Mouse (Mus musculus): ENCODE data around the gene Gm10188.

Gm10188 gene

DNA sequence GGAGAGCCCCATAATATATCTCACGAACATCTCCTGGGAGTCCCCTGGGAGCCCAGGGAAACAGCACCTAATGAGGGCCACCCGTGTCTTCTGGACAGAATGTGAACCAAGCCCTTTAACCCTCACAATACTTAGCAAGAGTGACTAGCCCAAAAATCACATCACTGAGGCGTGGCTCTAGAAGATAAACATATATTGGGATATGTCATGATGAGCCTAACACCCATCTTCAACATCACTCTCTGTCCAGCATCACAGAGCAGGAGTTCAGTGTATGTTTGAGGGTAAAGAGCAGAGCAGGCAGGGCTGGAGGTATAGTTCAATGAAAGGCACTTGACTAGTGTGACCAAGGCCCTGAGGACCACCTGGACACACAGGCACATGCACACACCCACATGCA, at the start of gene Gm10188:
Gene Gm10188 (minus strand): TSS at position 101 of the 400 bp plus-strand sequence.
- DNase-seq = no peak

DNA sequence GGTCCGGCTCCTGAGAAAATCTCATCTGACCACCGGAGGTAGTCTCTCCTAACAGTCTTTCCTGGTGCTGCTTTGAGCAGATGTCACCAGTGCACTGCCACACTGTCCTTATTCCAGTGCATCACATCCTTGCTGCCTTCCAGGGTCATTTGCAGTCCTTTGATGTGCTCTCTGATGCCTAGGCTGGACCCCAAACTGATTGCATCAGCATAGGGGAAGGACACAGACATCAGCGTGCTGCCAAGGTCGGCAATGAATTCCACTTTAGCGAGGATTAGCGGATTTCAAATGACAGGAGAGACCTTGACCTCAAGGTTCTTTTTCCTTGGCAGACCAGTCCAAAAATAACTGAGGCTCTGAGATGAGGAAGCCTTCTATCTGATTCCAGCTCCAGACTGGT, 47.6 kb upstream of the Gm10188 start:
- DNase-seq = no peak

DNA sequence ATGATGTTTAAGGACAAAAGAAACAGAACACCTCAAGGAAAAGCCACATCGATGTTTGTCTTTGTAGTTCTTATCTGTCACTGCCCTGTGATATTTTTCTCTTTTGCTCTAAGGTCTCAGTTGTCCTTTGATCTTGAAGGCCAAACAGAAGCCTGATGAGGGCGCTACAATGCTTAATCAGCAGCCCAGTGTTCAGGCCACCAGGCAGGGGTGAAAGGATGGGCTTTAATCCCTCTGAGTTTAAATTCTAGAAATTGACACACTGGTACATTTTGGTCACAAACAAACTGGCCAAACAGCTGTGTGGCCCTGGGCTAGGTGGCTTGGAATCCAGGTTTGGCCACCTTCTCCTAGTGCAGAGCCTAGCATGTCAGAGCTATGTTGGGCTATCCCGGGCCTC, 47.1 kb upstream of the Gm10188 start:
- DNase-seq = no peak

DNA sequence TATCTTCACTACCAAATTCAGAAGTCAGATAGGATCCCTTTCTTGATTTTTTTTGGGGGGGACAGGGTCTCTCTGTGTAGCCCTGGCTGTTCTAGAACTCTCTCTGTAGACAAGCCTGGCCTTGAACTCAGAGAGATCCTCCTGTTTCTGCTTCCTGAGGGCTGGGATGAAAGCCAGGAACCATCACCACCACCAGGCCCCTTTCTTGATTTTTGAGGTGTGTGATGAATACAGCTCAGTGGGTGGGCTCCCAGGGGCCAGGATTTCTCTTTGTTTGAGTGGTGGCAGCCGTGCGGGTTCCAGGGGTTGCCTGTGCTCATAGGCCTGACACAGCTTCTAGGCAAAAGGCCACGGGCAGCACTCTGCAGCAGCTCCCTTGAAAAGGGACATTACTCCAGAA, 41.7 kb upstream of the Gm10188 start:
- no peak for DNase-seq

DNA sequence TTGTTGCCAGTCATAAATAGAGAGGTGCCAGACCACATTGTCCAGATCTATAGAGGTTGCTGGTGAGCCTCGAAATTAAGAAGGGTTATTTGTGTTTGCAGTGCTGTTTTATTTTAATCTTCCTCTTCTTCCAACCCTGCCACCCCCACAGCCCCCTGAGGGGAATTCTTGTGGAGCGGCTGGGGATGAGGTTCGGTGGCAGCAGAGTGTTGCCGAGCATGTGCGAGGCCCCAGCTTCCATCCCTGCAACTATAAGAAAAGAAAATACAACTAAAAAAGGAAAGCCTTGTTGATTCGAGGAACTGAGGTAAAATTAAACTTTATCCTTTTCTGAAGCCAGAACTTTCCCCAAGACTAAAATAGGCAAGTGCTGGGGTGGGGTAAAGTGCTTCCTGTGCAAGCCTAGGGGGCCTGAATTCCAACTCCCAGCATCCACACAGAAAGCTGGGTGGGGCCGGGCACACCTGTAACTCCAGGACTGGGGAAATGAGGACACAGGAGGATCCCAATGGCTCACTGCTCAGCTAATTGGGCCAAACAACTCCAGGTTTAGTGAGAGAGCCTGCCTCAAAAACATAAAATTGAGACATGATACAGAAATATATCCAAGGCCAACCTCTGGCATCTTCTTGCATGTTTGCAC, 39.0 kb upstream of the Gm10188 start:
- no peak for DNase-seq

DNA sequence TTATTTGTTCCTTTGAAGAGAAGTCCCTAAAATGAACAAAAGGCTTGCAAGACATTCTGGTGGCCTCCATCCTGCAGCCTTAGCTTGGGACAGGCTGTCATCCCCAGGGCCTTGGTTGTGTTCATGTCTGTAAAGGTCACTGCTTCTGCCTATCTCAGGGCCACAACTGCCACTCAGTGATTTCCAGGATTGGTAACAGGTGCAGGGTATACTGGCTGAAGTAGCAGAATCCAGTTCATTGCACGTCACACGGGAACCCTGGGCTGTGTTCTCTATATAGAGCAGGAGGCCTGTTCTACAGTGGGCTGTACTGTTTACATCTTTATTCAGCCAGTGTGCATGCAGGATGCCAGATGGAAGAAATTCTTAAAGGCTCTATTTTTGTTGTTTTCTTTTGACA, 38.4 kb upstream of the Gm10188 start:
- no peak for DNase-seq

DNA sequence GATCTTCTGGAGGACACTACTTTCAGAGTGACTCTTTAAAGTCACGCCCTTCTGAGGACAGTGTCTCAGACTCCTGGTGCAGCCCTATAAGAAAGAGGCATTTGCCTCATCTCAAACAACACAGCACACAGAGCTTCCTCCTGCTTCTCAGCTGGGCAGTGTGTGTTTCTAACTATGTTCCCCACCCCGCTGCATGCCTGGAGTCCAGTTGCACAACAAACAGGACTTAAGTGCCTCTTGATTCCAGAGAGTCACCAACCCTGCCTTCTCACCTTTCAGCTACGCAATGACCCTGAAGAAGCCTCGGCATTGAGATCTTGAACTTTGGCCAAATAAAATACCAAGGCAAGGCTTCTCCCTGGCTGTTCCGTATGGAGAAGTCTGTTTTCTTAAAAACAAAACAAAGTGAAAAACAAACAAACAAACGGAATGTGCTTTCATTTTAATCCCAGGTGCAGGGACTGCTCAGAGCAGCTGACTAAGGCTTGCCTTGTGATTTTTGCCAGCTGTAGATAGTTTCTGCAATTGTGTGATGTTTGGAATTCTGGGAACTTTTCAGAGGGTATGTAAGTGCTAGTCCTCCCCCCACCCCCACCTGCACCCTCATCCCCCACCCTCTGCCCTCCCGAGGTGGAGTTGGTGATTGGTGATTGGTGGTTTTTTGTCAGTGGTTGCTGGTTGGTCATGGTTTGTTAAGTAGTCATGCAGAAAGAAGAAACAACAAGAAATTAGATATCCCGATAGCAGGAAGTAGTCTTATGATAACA, 37.4 kb upstream of the Gm10188 start:
- no peak for DNase-seq

DNA sequence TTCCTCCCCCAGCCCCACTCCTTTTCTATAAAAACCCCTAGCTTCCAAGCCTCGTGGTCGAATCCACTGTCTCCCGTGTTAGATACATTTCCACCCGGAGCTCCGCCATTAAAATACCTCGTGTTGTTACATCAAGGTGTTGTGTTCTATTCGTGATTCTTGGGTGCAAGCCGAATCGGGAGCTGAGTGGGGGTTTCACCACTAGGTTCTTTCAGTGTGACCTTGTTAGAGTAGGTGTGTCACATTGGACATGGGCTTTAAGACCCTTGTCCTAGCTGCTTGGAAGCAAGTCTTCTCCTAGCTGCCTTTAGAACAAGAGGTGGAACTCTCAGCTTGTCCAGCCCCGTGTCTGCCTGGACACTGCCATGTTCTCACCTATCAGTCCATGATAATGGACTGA, 36.4 kb upstream of the Gm10188 start:
- no peak for DNase-seq

DNA sequence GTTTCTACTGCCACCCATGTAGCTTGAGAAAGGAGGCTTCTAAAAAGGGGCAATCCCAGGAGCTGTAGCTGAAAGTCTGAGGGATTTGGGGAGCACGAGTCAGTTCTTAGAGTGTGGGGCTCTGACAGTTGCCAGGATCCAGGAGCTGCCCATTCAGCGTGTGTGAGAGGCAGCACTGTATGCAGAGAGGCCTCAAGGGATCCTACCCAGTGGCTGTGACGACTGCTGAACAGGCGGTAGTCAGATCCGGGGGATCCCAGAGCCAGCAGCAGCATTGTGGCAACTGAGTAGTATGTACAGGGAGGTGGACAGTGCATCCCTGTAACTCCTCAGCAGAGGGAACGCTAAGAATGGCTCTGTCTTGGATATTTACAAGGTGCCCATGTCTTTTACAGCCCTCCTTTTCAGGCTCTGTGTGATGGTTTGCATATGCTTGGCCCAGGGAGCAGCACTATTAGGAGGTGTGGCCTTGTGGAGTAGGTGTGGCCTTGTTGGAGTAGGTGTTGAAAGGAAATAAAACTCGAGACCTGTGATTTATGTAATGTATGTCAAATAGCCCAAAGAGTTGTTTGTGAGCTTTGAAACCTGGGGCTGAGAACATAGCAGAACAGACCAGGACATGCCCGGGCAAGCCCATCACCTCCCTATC, 35.8 kb upstream of the Gm10188 start:
- no peak for DNase-seq

DNA sequence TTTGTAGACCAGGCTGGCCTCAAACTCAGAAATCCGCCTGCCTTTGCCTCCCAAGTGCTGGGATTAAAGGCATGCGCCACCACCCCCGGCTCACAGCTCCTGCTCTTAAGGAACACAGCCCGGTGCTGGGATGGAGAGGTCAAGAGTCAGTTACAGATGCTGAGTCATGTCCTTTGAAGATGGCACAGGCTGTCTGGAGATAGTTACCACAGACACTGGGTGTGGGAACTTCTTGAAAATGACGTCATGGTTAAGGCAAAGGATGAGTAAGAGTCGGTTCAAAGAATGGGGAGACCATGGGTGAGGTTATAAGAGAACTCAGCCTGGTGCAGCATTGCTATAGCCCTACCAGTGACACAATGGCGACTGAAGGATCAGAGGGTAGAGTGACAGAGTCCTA, 35.0 kb upstream of the Gm10188 start:
- no peak for DNase-seq

DNA sequence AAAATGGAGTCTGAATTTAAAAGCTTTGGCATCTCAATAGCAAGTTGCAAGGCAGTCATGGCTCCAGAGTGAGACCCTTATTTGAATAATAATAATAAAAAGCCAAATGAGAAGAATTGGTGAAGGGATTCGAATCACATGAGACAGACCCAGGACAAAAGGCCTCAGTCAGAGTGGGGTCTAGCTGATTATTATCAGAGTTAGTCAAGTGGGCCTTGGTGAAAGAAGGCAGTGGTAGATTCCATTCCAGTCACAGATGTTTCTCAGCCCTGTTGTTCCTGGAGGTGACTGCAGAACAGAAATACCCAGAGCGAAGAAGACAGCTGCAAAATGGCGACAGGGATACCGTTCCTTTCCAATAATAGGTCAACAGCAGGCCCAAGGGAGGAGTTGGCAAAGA, 34.1 kb upstream of the Gm10188 start:
- DNase-seq = no peak

DNA sequence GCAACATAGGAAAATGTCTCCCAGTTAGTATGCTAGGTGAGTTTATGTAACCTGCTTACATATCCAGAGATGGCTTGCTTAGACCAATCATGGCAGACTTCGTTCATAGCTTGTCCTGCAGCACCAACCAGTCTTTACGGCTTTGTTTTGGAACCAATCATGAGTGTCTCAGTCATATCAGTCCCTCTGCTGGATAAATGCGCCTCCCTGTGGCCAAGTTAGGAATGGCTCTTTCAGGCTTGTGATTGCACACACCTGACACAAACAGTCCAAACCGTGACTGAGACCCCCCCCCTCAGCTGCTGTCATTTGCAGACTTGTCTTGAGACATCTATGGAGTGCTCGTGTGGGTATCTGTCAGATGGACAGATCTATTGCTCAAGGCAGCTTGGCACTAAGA, 31.5 kb upstream of the Gm10188 start:
- DNase-seq = no peak

DNA sequence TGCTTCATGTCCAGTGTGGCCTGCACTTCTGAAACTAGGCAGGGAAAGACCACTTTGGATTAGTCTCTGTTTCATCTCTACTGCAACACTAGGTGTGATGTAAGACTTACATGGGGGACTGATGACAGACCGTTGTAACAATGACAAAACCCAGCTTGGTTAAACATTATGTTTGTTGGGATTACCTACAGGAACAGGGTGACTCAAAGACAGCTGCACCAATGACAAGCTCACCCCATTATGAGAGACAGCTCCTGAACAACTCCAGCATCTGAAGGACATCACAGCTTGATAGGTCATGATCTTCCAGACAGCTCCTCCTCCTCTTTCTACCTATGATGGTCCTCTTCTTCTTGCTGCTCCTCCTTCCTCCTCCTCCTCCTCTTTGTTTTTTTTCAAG, 30.8 kb upstream of the Gm10188 start:
- no peak for DNase-seq

DNA sequence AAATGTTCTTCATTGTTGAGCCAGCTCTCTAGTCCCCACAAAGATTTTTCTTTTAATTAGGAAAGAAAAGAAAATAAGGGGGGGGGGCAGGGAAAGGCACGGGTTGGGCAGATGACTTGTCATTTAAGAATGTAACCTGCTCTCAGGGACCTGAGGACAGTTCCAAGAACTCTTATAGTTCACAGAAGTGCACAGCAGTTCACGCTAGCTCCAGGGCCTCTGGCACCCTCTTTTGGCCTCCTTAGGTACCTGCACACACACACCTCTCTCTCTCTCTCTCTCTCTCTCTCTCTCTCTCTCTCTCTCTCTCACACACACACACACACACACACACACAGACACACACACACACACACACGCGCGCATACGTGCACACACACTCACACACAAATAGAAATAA, 24.9 kb upstream of the Gm10188 start:
- no peak for DNase-seq

DNA sequence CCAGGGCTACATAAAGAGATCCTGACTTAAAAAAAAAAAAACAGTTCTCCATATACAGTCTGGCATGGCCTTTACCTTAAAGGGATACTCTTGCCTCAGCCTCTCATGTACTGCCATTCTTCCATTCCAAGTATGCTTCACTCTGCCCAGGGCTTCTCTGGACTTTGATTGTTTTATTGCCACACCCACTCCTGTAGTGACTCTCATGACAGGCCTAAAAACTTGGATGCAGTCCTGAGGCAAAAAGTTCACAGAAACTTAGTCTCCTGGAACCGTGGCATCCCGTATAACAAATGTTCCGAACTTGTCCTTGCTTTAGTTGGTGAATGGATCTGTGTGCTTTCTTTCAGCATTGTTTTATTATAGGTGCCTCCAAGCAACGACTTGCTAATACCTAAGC, 17.1 kb upstream of the Gm10188 start:
- no peak for DNase-seq

DNA sequence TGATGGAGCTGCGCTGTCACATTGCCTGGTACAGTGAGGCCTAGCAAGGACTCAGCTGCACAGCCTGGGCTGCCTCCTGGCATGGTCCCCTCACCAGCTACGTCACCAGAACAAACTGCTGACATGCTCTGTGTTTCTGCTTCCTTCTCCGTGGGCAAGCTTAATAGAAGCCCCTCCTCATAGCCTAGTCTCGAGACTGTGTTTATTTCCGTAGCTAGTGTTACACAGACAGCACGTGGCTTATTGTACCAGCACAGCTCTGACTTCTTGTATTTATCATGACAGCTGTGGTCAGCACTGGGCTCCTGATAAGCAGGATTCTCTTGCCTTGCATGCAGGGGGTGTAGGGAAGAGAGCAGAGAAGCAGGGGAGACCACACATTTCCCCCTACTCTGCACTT, 16.6 kb upstream of the Gm10188 start:
- peak; percentile 44 for DNase-seq

DNA sequence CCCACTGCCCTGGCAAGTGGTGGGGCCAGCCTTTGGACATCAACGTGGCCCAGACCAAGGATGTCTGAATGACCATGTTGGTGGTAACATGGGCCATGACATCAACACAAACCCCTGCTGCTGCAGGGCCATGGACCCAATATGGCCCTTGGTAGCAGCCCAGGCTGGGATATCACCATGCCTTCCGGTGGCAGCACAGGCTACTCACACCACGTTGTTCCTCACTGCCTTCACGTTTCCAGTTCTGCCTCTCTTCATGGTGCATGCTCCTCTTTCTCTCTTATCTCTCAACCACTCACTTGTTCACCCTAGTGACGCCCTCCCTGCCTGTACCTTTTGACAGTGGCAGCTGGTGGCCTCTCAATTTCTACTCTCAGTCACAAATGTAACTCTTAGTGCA, 15.4 kb upstream of the Gm10188 start:
- DNase-seq = no peak

DNA sequence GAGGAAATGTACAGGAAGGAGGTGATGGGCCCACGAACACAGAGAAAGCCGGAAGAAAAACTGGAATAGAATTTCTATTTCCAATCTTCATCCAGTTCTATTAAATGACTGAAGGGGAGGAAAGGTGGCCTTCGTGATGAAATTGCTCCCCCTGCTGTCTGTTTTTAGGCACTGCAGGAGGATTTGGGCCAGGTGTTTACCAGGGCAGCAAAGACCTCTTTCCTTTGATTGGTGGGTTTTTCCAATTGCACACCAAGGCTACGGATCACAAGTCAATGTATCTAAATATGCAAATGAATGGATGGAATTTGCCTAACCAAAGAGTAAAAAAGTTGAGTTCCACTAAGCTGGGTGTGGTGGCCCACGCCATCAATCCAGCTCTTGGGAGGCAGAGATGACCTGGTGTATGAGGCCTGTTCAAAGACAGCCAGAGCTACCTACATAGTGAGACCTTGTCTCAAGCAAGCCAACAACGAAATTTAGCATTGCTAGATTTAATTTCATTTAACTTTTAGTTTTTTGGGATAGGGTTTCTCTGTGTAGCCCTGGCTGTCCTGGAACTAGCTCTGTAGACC, 8.1 kb upstream of the Gm10188 start:
- DNase-seq = peak; percentile 36

DNA sequence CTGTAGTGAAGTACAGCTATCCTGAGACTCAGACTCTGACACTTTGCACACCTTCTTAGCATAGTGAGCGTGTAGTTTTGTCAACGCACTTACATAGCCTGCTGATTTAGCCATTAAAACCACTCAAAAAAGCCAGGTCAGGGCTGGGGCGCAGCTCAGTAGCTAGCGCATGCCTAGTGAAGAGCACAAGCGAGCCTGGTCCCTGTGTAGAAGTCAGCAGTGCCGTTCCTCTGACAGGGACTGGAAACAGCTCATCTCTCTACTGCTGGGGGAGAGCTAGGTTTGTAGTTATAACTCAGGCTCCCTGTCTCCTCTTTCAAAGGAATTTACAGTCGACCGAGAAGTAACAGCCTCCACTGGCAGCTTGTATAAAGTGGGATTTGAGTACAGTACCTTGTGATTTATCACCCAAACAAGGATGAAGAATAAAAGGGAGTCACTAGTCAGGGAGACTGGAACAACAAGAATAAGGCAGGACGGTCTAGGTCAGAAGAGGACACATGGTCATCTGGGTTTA, 5.2 kb upstream of the Gm10188 start:
- no peak for DNase-seq

DNA sequence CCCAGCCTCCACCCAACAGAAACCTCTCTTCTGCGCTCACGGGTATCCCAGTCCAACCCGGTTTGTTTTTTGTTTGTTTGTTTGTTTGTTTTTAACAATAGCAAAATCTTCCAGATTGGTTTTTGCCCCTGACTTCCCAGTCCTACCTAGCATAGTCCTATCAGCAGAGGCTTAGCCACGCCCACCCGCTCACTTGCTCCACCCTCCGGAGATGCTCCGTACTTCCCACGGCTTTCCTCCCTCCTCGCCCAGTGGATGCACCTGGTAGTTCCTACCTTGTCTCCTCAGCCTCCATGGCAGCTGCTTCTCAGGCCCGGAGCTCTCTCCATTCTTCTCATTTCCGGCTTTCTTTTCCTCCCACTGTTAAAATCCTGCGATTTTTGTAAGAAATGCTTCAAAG, 4.0 kb upstream of the Gm10188 start:
- no peak for DNase-seq

DNA sequence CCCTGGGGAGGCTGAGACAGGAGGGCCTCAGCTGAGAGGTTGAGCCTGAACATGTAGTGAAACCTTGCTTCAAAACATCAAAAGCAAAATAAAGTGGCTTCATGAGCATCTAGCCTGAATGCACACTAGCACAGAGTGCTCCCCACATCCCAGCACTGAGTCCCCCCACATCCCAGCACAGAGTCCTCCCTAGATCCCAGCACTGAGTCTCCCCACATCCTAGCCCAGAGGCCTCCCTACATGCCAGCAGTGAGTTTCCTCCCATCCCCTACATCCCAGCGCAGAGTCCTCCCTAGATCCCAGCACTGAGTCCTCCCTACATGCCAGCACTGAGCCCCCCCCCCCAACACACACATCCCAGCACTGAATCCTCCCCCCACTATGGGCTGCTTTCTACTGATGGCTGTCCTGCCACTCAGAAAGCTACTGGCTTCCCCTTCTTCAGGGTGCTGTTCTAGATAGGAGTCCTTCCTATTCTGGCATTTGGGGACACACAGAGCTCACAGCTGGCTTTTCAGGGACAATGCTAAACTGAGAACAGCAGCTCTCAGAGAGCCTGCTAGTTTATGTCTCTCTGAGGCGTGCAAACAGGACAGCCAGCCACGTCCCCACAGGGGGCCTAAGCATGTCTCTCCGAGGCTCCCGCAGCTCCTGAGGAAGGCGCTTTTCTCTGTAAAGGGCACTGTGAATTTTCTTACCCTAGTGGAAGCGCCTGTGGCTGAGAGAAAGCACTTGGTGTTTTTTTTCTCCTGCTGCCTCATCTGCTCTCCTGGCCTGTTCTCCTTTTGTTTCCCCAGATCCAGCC, 2.1 kb upstream of the Gm10188 start:
- no peak for DNase-seq

DNA sequence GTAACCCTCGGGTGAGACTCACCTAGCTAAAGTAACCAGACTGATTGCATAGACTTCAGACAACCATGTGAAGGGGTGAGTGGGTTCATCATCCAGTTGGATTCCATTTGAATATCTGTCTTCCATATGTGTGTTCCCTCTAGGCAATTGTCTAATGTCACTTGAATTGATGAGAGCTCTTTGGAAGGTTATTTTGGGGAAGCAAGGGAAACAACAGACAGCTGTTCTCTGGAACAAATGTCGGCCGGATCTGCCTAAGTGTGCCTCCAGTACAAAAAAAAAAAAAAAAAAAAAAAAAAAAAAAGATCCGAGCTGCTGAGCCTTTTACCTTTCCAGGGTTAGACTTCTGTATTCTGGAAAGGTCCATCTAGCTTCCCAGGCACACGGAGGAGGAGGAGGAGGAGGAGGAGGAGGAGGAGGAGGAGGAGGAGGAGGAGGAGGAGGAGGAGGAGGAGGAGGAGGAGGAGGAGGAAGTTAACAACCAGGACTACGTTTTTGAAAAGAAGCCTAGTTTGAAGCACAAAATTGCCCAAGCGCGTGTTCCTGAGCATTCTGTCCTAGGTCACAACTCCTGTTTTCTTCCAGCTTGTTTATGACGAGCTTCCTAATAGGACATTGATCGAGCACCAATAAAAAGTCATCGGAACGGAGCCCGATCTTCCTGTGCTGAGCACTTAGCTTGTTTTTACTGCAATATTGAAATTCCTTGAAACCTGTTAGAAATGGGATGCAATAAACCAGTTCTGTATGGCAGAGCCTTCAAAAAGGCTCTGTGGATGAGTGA, 3.1 kb downstream of the Gm10188 start:
- no peak for DNase-seq

Data from layer of hippocampus, adult 9-11 months (tissue).